Mouse (Mus musculus): ENCODE data around the gene Hdhd5.

- TF ChIP-seq CTCF (IDR thresholded peaks at IDR 0.05; ENCODE audit: low read depth): no peak
- no peak for TF ChIP-seq EP300 (IDR thresholded peaks at IDR 0.05; ENCODE audit: low read depth)
Observed at GRCm38 (mm10) chr6:120464406-120464939, 66.6 kb downstream of the Hdhd5 start.
